Mouse (Mus musculus): ENCODE data around the gene Cope. TPM values are rescaled to one million over a fixed set of nuclear protein-coding genes. Genes with fewer than 3 reads are reported as not detected.

Gene Cope
- polyA plus RNA-seq (2017; shearing (Covaris generic)): 100 to 1,000 TPM; 335 to 351 TPM

GRCm38 (mm10) chr8:70302358-70302890, at the start of gene Cope, which contains the start of gene Ddx49:
Gene Cope (plus strand): TSS chr8:70302518.
Gene Ddx49 (minus strand): TSS chr8:70302489.

GRCm38 (mm10) chr8:70282603-70283135, 19.6 kb upstream of the Cope start, which contains the start of gene Homer3:
Gene Homer3 (plus strand): TSS chr8:70282827.

GRCm38 (mm10) chr8:70315624-70316510, 13.5 kb downstream of the Cope start, which contains the start of gene Cers1:
Gene Cers1 (plus strand): TSS chr8:70315775.

GRCm38 (mm10) chr8:70329124-70329834, 27.0 kb downstream of the Cope start, which contains the start of gene Gdf1:
Gene Gdf1 (plus strand): TSS chr8:70329817.

GRCm38 (mm10) chr8:70353194-70353817, 51.0 kb downstream of the Cope start, which contains the start of gene Upf1:
Gene Upf1 (minus strand): TSS chr8:70353278.

Other genes starting within 250 kb of the Cope start
- 1 to 10 TPM in 1 of 2 experiments, not detected in 1; 2.4 TPM for gene Tm6sf2, start 229.6 kb upstream of the Cope start, polyA plus RNA-seq (2017; shearing (Covaris generic))
- 1 to 10 TPM in 1 of 2 experiments, under 1 TPM in 1; 0.36 to 1.0 TPM for gene Hapln4, start 219.1 kb upstream of the Cope start, polyA plus RNA-seq (2017; shearing (Covaris generic))
- gene Ncan, start 181.6 kb upstream of the Cope start, polyA plus RNA-seq (2017; shearing (Covaris generic)): under 1 TPM; 0.04 to 0.65 TPM
- 10 to 100 TPM; 45.5 to 55.2 TPM for gene Nr2c2ap, start 171.2 kb upstream of the Cope start, polyA plus RNA-seq (2017; shearing (Covaris generic))
- 10 to 100 TPM; 40.9 to 46.2 TPM for gene Rfxank, start 163.4 kb upstream of the Cope start, polyA plus RNA-seq (2017; shearing (Covaris generic))
- 10 to 100 TPM; 57.6 to 64.3 TPM for gene Borcs8, start 163.0 kb upstream of the Cope start, polyA plus RNA-seq (2017; shearing (Covaris generic))
- gene Mef2b, start 162.8 kb upstream of the Cope start, polyA plus RNA-seq (2017; shearing (Covaris generic)): under 1 TPM; 0.58 to 0.80 TPM
- gene Tmem161a, start 130.2 kb upstream of the Cope start, polyA plus RNA-seq (2017; shearing (Covaris generic)): 10 to 100 TPM; 40.1 to 42.8 TPM
- gene Slc25a42, start 90.2 kb upstream of the Cope start, polyA plus RNA-seq (2017; shearing (Covaris generic)): 10 to 100 TPM; 11.3 to 13.4 TPM
- 10 to 100 TPM; 34.2 to 37.0 TPM for gene Sugp2, start 68.3 kb upstream of the Cope start, polyA plus RNA-seq (2017; shearing (Covaris generic))
- gene Armc6, start 68.1 kb upstream of the Cope start, polyA plus RNA-seq (2017; shearing (Covaris generic)): 10 to 100 TPM in 1 of 2 experiments, 1 to 10 TPM in 1; 8.5 to 10.7 TPM
- 1 to 10 TPM; 1.6 to 8.4 TPM for gene Homer3, start 19.7 kb upstream of the Cope start, polyA plus RNA-seq (2017; shearing (Covaris generic))
- 10 to 100 TPM; 51.5 to 62.1 TPM for gene Ddx49, start within 50 bp of the Cope start, polyA plus RNA-seq (2017; shearing (Covaris generic))
- under 1 TPM; 0.11 to 0.55 TPM for gene Cers1, start 13.3 kb downstream of the Cope start, polyA plus RNA-seq (2017; shearing (Covaris generic))
- gene Gdf1, start 27.3 kb downstream of the Cope start, polyA plus RNA-seq (2017; shearing (Covaris generic)): under 1 TPM; 0.51 to 0.95 TPM
- 10 to 100 TPM; 78.8 to 89.3 TPM for gene Upf1, start 50.8 kb downstream of the Cope start, polyA plus RNA-seq (2017; shearing (Covaris generic))
- gene Comp, start 71.0 kb downstream of the Cope start, polyA plus RNA-seq (2017; shearing (Covaris generic)): 1 to 10 TPM; 2.0 to 2.9 TPM
- gene Crtc1, start 137.1 kb downstream of the Cope start, polyA plus RNA-seq (2017; shearing (Covaris generic)): 10 to 100 TPM; 14.4 to 21.9 TPM
- 10 to 100 TPM; 18.0 TPM for gene Klhl26, start 174.4 kb downstream of the Cope start, polyA plus RNA-seq (2017; shearing (Covaris generic))
- gene Tmem59l, start 184.8 kb downstream of the Cope start, polyA plus RNA-seq (2017; shearing (Covaris generic)): not detected
- under 1 TPM; 0.42 to 0.76 TPM for gene Crlf1, start 190.6 kb downstream of the Cope start, polyA plus RNA-seq (2017; shearing (Covaris generic))
- gene Rex1bd, start 204.2 kb downstream of the Cope start, polyA plus RNA-seq (2017; shearing (Covaris generic)): 100 to 1,000 TPM; 103 to 115 TPM
- 100 to 1,000 TPM; 859 to 975 TPM for gene Uba52, start 208.3 kb downstream of the Cope start, polyA plus RNA-seq (2017; shearing (Covaris generic))
- 100 to 1,000 TPM; 362 to 377 TPM for gene Fkbp8, start 225.2 kb downstream of the Cope start, polyA plus RNA-seq (2017; shearing (Covaris generic))
- 10 to 100 TPM; 75.4 to 87.4 TPM for gene Kxd1, start 225.4 kb downstream of the Cope start, polyA plus RNA-seq (2017; shearing (Covaris generic))
- 10 to 100 TPM; 25.3 to 30.2 TPM for gene Ell, start 236.9 kb downstream of the Cope start, polyA plus RNA-seq (2017; shearing (Covaris generic))